Mouse (Mus musculus): ENCODE measurements at regions not wholly inside any gene's neighbourhood (a gene's known extent, or its start where the extent isn't known, plus 50 kb on each side); places are given as distances from the start of the nearest gene placed in this dataset.

DNA sequence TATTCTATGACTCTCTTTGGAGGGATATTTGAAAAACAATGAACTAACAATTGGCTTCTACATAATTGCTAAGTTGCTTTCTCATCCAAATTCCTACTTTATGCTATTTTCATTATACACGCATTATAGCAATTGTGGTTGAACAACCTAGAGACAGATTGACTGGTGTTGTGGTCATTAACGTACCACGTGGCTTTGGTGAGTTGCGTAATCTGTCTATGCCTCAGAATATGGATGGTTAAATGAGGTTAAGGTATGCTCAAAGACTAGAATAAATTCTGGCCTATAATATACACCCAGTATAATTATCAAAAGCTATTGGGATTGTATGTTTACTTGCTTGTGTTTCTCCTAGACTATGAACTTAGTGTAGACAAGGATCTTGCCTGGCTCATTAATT lies 201.5 kb upstream of the Trib2 start:
- DNase-seq (ENCODE audit: low read depth, low spot score) = no peak

GRCm38 (mm10) chr12:16016621-16017020 lies 199.9 kb upstream of the Trib2 start:
- no peak for DNase-seq (ENCODE audit: low read depth, low spot score)

- DNase-seq (ENCODE audit: low read depth, low spot score) = no peak
Measured at GRCm38 (mm10) chr12:16015596-16015995, 198.9 kb upstream of the Trib2 start.

GRCm38 (mm10) chr12:16014679-16015078 lies 198.0 kb upstream of the Trib2 start:
- DNase-seq (ENCODE audit: low read depth, low spot score) = no peak

DNA sequence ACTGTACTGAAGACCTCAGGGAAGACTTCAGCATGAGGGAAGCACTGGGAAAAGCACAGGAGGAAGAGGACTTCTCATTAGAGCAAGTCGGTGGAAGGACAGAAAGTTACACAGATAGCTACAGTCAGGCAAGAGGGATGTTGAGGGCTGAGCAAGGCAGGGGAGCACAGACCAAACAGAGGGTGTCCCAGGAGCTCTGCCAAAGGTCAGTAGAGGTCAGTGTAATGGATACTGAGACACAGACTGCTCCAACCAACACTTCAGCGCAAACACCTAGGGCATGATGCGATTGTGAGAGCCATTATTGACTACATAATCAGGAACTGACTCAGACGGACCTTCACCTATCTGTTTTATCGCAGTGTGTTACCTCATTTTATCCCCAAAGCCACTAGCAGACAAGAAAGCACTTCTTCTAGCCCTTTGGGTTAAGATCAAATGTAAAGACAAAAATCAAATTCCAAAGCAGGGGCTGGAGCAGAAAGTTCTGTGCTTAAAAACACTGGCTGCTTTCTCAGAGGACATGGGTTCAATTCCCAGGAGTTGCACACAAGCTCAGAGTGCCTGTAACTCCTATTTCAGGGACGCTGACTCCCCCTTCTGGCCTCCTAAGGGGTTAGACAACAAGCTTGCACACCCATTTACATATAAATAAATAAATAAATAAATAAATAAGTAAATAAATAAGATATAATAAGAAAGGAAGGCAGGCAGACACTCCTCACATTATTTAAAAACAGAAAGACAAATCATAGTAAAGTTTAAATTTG lies 197.3 kb upstream of the Trib2 start:
- DNase-seq (ENCODE audit: low read depth, low spot score) = no peak

GRCm38 (mm10) chr12:16013354-16013753 lies 196.6 kb upstream of the Trib2 start:
- no peak for DNase-seq (ENCODE audit: low read depth, low spot score)

GRCm38 (mm10) chr12:16012081-16012480 lies 195.4 kb upstream of the Trib2 start:
- DNase-seq (ENCODE audit: low read depth, low spot score) = no peak

- DNase-seq (ENCODE audit: low read depth, low spot score) = no peak
Measured at GRCm38 (mm10) chr12:16009822-16010620, 193.3 kb upstream of the Trib2 start.

- no peak for DNase-seq (ENCODE audit: low read depth, low spot score)
Measured at GRCm38 (mm10) chr12:16008763-16009515, 192.2 kb upstream of the Trib2 start.

DNA sequence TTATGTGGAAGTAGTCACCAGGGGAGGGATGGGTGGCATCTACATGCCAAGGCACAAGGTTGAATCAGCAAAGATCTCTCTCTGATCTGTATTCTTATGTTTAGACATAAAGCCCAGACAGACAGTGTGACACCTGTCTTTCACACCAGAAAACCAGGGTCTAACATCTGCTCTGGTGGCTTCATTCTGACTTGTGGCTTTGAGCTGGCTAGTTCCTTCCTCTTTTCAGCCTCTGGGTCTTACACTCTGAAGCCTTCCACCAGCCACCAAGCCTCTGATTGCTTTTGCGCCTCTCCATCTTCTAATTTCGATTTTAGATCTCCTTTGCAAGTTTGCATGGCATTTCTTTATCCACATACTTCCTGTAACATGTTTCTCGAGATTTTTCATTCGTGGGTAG lies 191.5 kb upstream of the Trib2 start:
- DNase-seq (ENCODE audit: low read depth, low spot score) = no peak

DNA sequence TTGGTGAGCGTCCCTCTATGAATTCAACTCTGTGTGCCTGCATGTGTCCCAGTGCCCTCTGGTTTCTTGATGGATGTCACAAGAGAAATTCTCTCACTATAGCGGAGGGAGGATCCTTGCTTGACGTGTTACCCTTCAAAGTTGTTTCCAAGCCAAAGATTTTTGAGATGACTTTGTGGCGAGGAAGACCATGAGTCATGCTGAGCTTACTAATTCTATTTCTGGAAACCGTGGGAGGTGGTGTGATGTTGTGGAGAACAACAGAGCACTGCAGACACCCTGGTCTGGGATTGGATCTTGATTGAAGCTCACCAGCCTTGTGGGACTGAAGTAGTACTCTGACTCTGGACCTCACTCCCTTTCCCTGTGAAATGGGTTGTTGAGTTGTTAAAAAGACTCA lies 190.0 kb upstream of the Trib2 start:
- no peak for DNase-seq (ENCODE audit: low read depth, low spot score)

DNA sequence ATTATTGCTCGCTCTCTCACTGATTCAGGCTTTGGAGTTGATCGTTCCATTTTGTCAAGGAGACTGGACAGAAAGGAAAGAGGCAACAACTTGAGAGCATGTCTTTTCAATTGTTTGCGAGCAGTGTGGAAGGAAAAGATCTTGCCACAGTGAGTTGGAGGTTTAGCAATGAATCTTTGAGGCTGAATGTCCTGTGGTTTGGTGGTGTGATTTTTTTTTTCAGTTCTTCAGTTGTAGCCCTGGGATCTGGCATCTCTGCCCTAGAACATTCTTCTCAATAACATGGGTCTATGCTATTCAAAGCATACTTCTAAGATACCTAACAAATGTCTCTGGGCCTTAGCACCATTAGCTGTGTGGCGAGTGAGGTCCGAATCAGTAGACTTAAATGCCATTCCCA lies 189.6 kb upstream of the Trib2 start:
- no peak for DNase-seq (ENCODE audit: low read depth, low spot score)

DNA sequence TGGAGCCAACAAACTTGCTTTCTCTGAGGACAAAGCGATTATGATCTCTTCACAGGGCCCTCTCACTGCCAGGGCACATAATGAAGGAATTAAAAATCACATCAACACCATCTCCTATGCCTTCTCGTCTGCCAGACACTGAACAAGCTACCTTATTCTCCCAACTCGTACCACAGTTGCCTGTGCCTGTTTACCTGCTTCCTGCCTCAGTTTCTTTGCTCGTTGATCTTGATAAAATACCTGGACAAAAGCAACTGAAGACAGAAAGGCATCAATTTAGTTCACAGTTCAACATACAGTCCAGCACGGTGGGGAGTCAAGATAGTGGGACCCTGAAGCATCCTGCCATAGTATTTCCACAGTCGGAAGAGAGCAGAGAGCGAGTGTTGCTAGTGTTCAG lies 185.1 kb upstream of the Trib2 start:
- DNase-seq (ENCODE audit: low read depth, low spot score) = no peak

GRCm38 (mm10) chr12:16001225-16001624 lies 184.5 kb upstream of the Trib2 start:
- DNase-seq (ENCODE audit: low read depth, low spot score) = no peak

DNA sequence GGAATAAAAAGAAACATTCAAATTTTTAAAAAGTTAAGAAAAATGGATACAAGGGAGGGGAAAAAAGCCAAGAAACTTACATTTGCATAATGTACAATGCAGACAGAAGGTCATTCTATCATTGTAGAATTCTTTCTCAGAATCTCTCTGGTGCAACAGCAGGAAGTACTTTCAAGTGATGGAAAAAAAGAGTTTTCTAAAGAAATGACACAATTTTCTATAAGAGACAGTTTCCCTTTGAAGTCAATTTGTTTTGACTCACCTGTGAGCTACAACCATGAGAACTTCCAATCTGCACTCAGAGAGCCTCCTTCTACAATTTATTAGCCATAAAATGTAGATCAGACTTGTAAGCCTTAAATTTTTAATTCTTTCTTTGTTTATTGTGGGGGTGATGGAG lies 181.6 kb upstream of the Trib2 start:
- DNase-seq (ENCODE audit: low read depth, low spot score) = no peak

GRCm38 (mm10) chr12:15993866-15994265 lies 177.1 kb upstream of the Trib2 start:
- peak; percentile 58 for DNase-seq (ENCODE audit: low read depth, low spot score)

- no peak for DNase-seq (ENCODE audit: low read depth, low spot score)
Measured at GRCm38 (mm10) chr12:15986351-15986750, 169.6 kb upstream of the Trib2 start.

DNA sequence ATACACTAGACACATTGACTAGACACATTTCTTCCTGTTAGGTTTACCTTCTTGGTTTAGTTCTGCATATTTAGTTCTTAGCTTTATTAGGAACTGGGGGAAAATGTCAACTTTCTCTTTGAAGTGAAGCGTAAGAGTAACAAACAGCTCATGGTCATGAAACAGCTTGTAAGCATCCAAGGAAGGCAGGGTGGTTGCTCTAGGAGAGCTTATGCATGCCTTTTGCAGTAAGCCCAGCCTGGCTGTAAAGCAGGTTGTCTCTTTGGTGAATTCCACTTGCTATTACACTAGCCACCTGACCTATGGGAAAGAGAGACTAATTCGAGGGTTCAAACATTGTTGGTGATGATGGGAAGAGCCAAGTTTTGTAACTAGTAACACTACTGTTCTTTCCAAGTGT lies 168.9 kb upstream of the Trib2 start:
- DNase-seq (ENCODE audit: low read depth, low spot score) = no peak

DNA sequence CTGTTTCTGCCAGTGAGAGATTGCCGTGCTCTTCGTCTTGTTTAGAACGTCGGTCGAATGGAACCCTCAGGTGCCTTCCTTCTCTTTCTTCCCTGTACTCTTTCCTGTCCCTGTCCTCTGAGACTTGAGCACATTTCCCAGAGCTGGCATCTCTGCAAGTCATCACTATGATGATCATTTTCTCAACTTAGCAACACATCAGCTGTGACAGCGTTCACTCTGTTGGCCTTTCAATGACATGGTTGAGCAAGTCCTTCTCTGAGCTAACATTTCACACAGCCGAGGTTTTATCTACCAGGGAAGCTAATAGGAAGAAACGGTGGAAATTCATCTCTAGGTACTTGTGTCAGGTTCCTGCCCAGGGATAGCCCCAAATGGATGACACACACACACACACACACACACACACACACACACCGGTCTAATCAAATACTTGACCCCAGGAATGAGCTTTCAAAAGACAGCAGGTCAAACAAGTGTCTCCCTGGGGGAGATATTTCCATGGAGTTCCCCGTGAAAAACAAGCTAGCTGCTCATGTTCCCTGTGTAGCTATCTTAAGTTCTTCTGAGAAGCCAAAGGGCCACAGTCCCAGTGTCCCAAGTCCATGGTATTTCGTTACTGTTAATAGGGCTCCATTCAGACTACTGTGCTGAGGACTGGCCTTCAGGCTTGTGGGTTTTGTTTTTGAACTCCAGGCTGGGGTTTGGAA lies 167.0 kb upstream of the Trib2 start:
- DNase-seq (ENCODE audit: low read depth, low spot score) = no peak

DNA sequence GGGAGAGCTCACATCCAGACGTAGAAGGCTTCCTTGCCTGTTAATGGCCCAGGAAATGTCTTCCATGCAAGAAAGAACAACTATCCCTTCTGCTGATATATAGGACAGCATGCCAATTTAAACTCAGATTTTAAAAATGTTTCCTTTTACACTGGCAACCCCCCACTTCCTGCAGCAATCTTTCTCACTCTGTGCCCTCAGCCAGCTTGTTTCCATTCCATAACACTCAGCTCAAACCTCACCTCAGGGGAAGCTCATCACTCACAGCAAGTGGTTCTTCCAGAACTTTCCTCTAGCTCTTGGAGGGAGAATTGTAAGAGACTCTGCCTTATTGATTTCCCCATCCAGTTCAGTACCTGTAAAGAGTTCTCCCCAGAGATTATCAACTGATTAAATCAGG lies 165.0 kb upstream of the Trib2 start:
- DNase-seq (ENCODE audit: low read depth, low spot score) = no peak

DNA sequence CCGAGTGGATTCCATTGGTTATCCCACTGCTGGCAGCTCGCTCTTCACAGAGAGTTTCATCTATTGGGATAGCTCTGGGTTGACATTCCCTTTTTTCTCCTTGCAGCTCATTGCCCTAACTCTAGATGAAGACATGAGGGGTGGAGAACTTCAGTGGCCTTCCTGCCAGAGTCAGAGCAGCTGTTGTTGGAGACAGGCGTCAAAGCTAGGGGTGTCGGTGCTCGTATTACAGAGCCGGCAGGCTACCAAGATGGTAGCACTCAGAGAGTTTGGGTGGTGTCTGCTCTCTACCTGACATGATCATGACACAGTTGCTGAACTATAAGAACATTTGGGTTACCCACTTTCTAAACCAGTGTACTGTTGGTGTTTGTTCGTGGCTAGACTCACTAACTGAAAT lies 162.5 kb upstream of the Trib2 start:
- no peak for DNase-seq (ENCODE audit: low read depth, low spot score)

- no peak for DNase-seq (ENCODE audit: low read depth, low spot score)
Measured at GRCm38 (mm10) chr12:15971786-15972185, 155.1 kb upstream of the Trib2 start.

Data from retina, adult 2 months (tissue).